Mouse (Mus musculus): ENCODE measurements around the gene Limch1. TPM values are rescaled to one million over a fixed set of nuclear protein-coding genes. Genes with fewer than 3 reads are reported as not detected.

Limch1 gene
- polyA plus RNA-seq, 1 experiment from 2014 or later: 368 TPM

DNA sequence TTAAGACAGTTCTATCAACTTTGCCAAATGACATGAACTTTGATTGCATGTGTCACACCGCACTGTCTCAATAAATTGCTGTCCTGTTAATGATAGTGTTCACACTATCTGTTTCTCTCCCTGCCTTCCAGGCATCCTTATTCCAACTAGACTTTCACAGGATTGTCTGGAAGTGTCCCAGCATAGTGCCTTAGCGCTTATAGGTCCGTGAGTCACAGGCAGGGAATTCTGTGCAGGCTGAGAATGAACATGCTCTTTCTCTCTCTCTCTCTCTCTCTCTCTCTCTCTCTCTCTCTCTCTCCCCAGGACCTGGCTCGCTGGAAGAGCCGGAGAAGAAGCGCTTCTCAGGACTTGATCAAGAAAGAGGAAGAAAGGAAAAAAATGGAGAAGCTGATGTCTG, 252.7 kb downstream of the Limch1 start:
- no peak overlapping the region for H3K4me3 ChIP-seq (ENCODE audit: low read depth, low read length)

DNA sequence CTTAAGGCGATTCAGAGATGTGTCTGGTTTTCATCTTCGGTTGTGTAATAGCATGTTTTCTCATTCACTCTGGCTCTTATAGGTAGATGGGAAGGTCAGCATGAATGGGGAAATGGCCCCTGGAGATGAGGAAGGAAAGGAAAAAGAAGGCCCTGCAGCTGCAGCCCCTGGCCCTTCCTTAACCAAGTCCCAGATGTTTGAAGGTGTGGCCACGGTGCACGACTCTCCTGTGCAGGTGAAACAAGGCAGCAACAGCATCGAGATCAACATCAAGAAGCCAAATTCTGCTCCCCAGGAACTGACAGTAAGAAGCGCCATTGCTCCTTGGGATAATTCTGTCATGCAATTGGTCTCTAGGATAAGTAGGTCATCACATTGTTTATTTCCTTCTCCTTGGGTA, 256.7 kb downstream of the Limch1 start:
- Histone ChIP-seq H3K4me2 (replicated peaks; ENCODE audit: low read depth, low read length) (no peak overlapping the region), H3K9ac (replicated peaks; ENCODE audit: low read depth) (no peak overlapping the region), H3K27me3 (replicated peaks; ENCODE audit: insufficient read depth, low read length) (no peaks in the 10 kb centered on the region), H3K36me3 (ENCODE audit: insufficient read depth, low read length) (peaks cover 11% of the 10 kb centered on the region; the same call in 1 of the 2 replicates), H3K27ac (ENCODE audit: low read length) (no peak overlapping the region), H3K4me3 (ENCODE audit: low read depth, low read length) (no peak overlapping the region), H3K9me3 (ENCODE audit: low read length) (no peaks in the 10 kb centered on the region), H3K4me1 (ENCODE audit: insufficient read depth, low read depth, low read length) (no peaks in the 10 kb centered on the region)
- no peak for TF ChIP-seq EP300 (IDR thresholded peaks at IDR 0.05)
- no peak for TF ChIP-seq CTCF (IDR thresholded peaks at IDR 0.05)
- DNase-seq (ENCODE audit: low spot score) (no peak), ATAC-seq (no peak)
- 79% methylated on average over 6 of the region's 6 CpGs for WGBS

More for the DNA sequence above, 252.7 kb downstream of the Limch1 start:
- no peaks in the 10 kb centered on the region for H3K9me3 ChIP-seq (ENCODE audit: low read length)
- TF ChIP-seq EP300 (IDR thresholded peaks at IDR 0.05) (no peak), CTCF (IDR thresholded peaks at IDR 0.05) (no peak)
- H3K9ac ChIP-seq (replicated peaks; ENCODE audit: low read depth): no peak overlapping the region
- H3K27me3 ChIP-seq (replicated peaks; ENCODE audit: insufficient read depth, low read length): no peaks in the 10 kb centered on the region
- no peak overlapping the region for H3K27ac ChIP-seq (ENCODE audit: low read length)
- no peak overlapping the region for H3K4me2 ChIP-seq (replicated peaks; ENCODE audit: low read depth, low read length)
- H3K4me1 ChIP-seq (ENCODE audit: insufficient read depth, low read depth, low read length): no peaks in the 10 kb centered on the region; the same call in 1 of the 2 replicates
- DNase-seq (ENCODE audit: low spot score): no peak
- WGBS: 73% methylated on average over 6 of the region's 6 CpGs
- peaks cover 14% of the 10 kb centered on the region; the same call in 1 of the 2 replicates for H3K36me3 ChIP-seq (ENCODE audit: insufficient read depth, low read length)
- no peak for ATAC-seq

DNA sequence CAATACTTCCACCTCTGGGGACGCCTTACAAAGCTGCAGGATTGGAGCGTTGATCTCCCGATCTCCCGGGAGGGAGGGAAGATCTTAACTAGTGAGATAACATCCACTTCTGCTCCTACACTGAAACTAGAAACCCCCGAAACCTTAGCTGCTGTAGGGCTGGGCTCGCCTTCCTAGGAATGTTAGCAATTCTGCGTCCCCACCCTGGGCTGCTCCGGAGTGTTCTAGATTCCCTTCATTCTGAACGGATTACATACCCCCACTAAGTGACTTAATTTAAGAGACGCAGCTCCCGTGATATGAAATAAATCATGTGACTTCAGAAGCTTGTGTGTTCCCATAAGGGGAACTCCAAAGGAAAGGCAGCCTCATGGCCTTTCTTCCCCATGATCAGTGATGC, 259.0 kb downstream of the Limch1 start:
- no peaks in the 10 kb centered on the region for H3K27me3 ChIP-seq (replicated peaks; ENCODE audit: insufficient read depth, low read length)
- H3K27ac ChIP-seq (ENCODE audit: low read length): 0 out of 2 replicates have a peak overlapping the region, but pooled peaks have one; percentile 70
- H3K36me3 ChIP-seq (ENCODE audit: insufficient read depth, low read length): peaks cover 12% of the 10 kb centered on the region; the same call in 1 of the 2 replicates
- H3K9me3 ChIP-seq (ENCODE audit: low read length): no peaks in the 10 kb centered on the region
- H3K4me3 ChIP-seq (ENCODE audit: low read depth, low read length): no peak overlapping the region
- no peak overlapping the region for H3K4me2 ChIP-seq (replicated peaks; ENCODE audit: low read depth, low read length)
- WGBS: 57% methylated on average over 11 of the region's 11 CpGs
- peak; percentile 93 for ATAC-seq
- H3K9ac ChIP-seq (replicated peaks; ENCODE audit: low read depth): no peak overlapping the region
- peak; percentile 98 for TF ChIP-seq EP300 (IDR thresholded peaks at IDR 0.05)
- TF ChIP-seq CTCF (IDR thresholded peaks at IDR 0.05): no peak
- no peaks in the 10 kb centered on the region for H3K4me1 ChIP-seq (ENCODE audit: insufficient read depth, low read depth, low read length)
- DNase-seq (ENCODE audit: low spot score): peak; percentile 58

DNA sequence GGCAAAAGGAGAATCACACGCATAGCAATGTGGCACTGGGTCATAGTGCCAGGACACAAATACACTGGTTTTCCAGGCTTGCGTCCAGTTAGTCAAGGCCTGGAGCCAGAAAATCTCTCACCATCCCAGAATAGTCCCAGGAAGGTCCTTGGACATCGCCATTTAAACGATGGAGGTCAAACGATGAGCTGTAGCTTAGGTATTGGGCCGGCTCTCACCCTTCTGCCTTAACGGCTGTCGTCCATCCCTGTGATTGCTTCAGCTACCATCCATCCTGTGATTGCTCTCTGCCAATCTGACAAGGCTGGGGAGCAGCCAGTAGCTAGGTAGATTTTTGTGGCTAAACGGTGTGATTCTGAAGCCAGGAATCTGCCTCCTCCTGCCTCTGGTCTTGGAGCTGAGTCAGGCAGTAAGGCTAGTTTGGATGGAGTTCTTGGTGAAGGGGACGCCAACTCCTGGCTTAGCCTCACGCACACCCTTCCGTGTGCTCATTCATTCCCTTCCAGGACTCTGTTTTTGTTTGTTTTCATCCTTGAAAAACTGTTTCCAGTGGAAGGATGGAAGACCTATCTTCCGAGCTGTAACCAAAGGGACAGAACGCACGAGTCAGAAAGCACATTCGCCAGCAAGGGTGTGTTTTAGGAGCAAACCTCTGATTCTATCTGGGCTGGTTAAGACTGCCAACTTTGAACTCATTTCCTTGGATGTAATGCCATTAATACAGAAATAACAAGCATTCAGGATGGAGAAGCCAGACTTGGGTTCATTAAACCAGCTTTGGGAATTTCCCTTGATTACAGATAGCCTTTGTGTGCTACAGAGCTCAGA, 265.6 kb downstream of the Limch1 start:
- Histone ChIP-seq H3K27ac (ENCODE audit: low read length) (no peak overlapping the region), H3K36me3 (ENCODE audit: insufficient read depth, low read length) (peaks cover 5% of the 10 kb centered on the region; the same call in 1 of the 2 replicates), H3K9ac (replicated peaks; ENCODE audit: low read depth) (no peak overlapping the region), H3K9me3 (ENCODE audit: low read length) (no peaks in the 10 kb centered on the region), H3K27me3 (replicated peaks; ENCODE audit: insufficient read depth, low read length) (no peaks in the 10 kb centered on the region), H3K4me3 (ENCODE audit: low read depth, low read length) (no peak overlapping the region), H3K4me2 (replicated peaks; ENCODE audit: low read depth, low read length) (no peak overlapping the region), H3K4me1 (ENCODE audit: insufficient read depth, low read depth, low read length) (no peaks in the 10 kb centered on the region)
- 85% methylated on average over 16 of the region's 16 CpGs for WGBS
- DNase-seq (ENCODE audit: low spot score) (no peak), ATAC-seq (no peak)
- TF ChIP-seq EP300 (IDR thresholded peaks at IDR 0.05) (no peak), CTCF (IDR thresholded peaks at IDR 0.05) (no peak)

DNA sequence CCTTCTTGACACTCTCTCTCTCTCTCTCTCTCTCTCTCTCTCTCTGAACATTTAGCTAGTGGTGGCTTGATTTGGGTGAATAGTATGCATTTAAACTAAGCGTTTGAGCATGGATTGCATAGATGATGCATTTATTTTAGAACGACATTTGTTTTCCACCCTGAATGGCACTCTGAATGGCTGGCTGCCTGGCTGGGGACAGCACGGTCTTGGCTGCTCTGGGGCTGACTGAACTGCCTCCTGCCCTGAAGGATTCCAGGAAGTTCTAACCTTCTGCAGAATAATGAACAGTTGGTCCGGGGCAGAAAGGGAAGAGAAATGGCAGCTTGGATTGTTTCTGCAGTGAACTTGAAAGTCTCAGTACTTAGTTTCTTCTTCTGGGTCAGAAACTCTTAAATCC, 266.4 kb downstream of the Limch1 start:
- Histone ChIP-seq H3K27ac (ENCODE audit: low read length) (no peak overlapping the region), H3K4me3 (ENCODE audit: low read depth, low read length) (no peak overlapping the region), H3K9ac (replicated peaks; ENCODE audit: low read depth) (no peak overlapping the region), H3K4me1 (ENCODE audit: insufficient read depth, low read depth, low read length) (no peaks in the 10 kb centered on the region), H3K27me3 (replicated peaks; ENCODE audit: insufficient read depth, low read length) (no peaks in the 10 kb centered on the region), H3K9me3 (ENCODE audit: low read length) (no peaks in the 10 kb centered on the region), H3K36me3 (ENCODE audit: insufficient read depth, low read length) (peaks cover 5% of the 10 kb centered on the region; the same call in 1 of the 2 replicates), H3K4me2 (replicated peaks; ENCODE audit: low read depth, low read length) (no peak overlapping the region)
- TF ChIP-seq CTCF (IDR thresholded peaks at IDR 0.05): no peak
- no peak for TF ChIP-seq EP300 (IDR thresholded peaks at IDR 0.05)
- ATAC-seq (no peak), DNase-seq (ENCODE audit: low spot score) (no peak)
- 80% methylated on average over 4 of the region's 4 CpGs for WGBS

DNA sequence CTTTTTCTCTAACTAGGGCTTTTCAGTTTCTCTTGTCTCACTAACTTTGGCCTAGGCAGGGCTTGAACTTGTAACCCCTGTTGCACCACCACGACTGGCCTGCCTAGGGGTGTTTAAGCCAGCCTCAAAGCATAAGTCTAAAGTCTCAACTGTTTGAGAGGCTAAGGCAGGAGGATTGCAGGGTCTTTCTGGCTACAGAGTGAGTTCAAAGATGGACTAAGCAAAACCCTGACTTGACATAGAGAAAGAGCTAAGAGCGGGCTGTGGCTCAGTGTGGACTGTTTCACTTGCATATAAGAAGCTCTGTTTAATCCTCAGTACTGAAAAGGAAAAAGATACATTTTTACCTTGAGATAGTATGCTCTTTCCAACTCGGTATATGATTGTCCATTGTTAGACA, 268.3 kb downstream of the Limch1 start:
- 79% methylated on average over 3 of the region's 3 CpGs for WGBS
- H3K4me2 ChIP-seq (replicated peaks; ENCODE audit: low read depth, low read length): no peak overlapping the region
- H3K9me3 ChIP-seq (ENCODE audit: low read length): no peaks in the 10 kb centered on the region
- H3K27me3 ChIP-seq (replicated peaks; ENCODE audit: insufficient read depth, low read length): no peaks in the 10 kb centered on the region
- no peaks in the 10 kb centered on the region for H3K36me3 ChIP-seq (ENCODE audit: insufficient read depth, low read length)
- H3K9ac ChIP-seq (replicated peaks; ENCODE audit: low read depth): no peak overlapping the region
- no peak for DNase-seq (ENCODE audit: low spot score)
- no peak overlapping the region for H3K27ac ChIP-seq (ENCODE audit: low read length)
- no peak overlapping the region for H3K4me3 ChIP-seq (ENCODE audit: low read depth, low read length)
- no peaks in the 10 kb centered on the region for H3K4me1 ChIP-seq (ENCODE audit: insufficient read depth, low read depth, low read length)
- ATAC-seq: no peak
- TF ChIP-seq EP300 (IDR thresholded peaks at IDR 0.05) (no peak), CTCF (IDR thresholded peaks at IDR 0.05) (no peak)
